Mouse (Mus musculus) liver, embryonic 11.5 days (tissue): ENCODE data around the gene Amhr2. TPM values are rescaled to one million over a fixed set of nuclear protein-coding genes. Genes with fewer than 3 reads are reported as not detected.
A peak's percentile ranks its signal among the peaks of the same experiment; 100 is the strongest.

ENCODE experiments used
- ATAC-seq: fragments of 200-750 bp; cut with Nextera tagmentation; replicated peaks from 2 replicates; pipeline ENCODE4 v1.8.0; 2017; ENCODE audit warnings: moderate number of reproducible peaks, mild to moderate bottlenecking, moderate TSS enrichment, moderate library complexity; ENCODE audit not compliant: low FRiP score
- DNase-seq: peaks from one replicate; pipeline ENCODE4 v3.0.0-alpha.2; 2017; ENCODE audit warnings: low spot score
- H3K27ac ChIP-seq: fragments of 300-500 bp; sonication (generic); 2 replicates; pipeline ENCODE4 v1.5.1; 2014; ENCODE audit warnings: mild to moderate bottlenecking, low read depth, low read length, control low read depth
- H3K27me3 ChIP-seq: fragments of 300-500 bp; sonication (generic); replicated peaks from 2 replicates; pipeline ENCODE4 v1.6.1; 2014; ENCODE audit warnings: low read length, mixed read lengths; ENCODE audit not compliant: control insufficient read depth, insufficient read depth
- H3K36me3 ChIP-seq: fragments of 300-500 bp; sonication (generic); 2 replicates; pipeline ENCODE4 v1.6.1; 2014; ENCODE audit warnings: mild to moderate bottlenecking, low read length, moderate library complexity, mixed read lengths; ENCODE audit not compliant: control insufficient read depth, insufficient read depth
- H3K4me1 ChIP-seq: fragments of 300-500 bp; sonication (generic); replicated peaks from 2 replicates; pipeline ENCODE4 v1.6.1; 2014; ENCODE audit warnings: low read length, mixed read lengths; ENCODE audit not compliant: control insufficient read depth, insufficient read depth
- H3K4me2 ChIP-seq: fragments of 300-500 bp; sonication (generic); 2 replicates; pipeline ENCODE4 v1.6.1; 2014; ENCODE audit warnings: mild to moderate bottlenecking, control low read depth, moderate library complexity
- H3K4me3 ChIP-seq: fragments of 300-500 bp; sonication (generic); 2 replicates; pipeline ENCODE4 v1.5.1; 2014; ENCODE audit warnings: low read depth, low read length, control low read depth
- H3K9ac ChIP-seq: fragments of 300-500 bp; sonication (generic); 2 replicates; pipeline ENCODE4 v1.6.1; 2014; ENCODE audit warnings: low read depth, low read length, control low read depth
- H3K9me3 ChIP-seq: fragments of 300-500 bp; sonication (generic); 2 replicates; pipeline ENCODE4 v1.6.1; 2016; ENCODE audit warnings: low read length, inconsistent platforms, mixed read lengths; ENCODE audit not compliant: control insufficient read depth
- WGBS: fragments of 180-500 bp; shearing (Covaris S2); extraction: QIAGEN DNeasy Blood & Tissue Kit; methylation state at CpG from one replicate; pipeline ENCODE4 v1.1.7; 2014; 5-methylcytosine and 5-hydroxymethylcytosine counted together
- polyA plus RNA-seq: library from polyadenylated mRNA; unstranded; fragments of >200 nt; fragmentation: Nextera tagmentation; extraction: Ambion mirVana; gene quantifications from 2 replicates; pipeline ENCODE4 v1.2.1, GENCODE M21; 2014

Amhr2 gene
- 1.1 and 1.6 TPM in 2 replicates for polyA plus RNA-seq

GRCm38 (mm10) chr15:102445146-102445545 lies at the start of gene Amhr2:
Amhr2 (plus strand) TSS chr15:102445367.
- no peak within 1 kb of the TSS for H3K4me3 ChIP-seq
- no peak; the same call in 1 of the 2 replicates for ATAC-seq
- H3K4me1 ChIP-seq, result peaks cover 11% of the 10 kb centered on the region
- H3K9me3 ChIP-seq, result no peaks in the 10 kb centered on the region
- no peaks in the 10 kb centered on the region for H3K36me3 ChIP-seq
- no peak within 1 kb of the TSS for H3K4me2 ChIP-seq
- WGBS, result 65% methylated on average over 8 of the region's 8 CpGs
- no peaks in the 10 kb centered on the region for H3K27me3 ChIP-seq
- no peak within 1 kb of the TSS for H3K27ac ChIP-seq
- DNase-seq, result no peak
- H3K9ac ChIP-seq, result no peak within 1 kb of the TSS

- DNase-seq (no peak), ATAC-seq (no peak)
- 36% methylated on average over 5 of the region's 5 CpGs for WGBS
- peak overlapping the region; percentile 61 for H3K4me3 ChIP-seq
- peaks cover 51% of the 10 kb centered on the region for H3K4me1 ChIP-seq
- H3K9ac ChIP-seq, result no peak overlapping the region
- H3K9me3 ChIP-seq, result no peaks in the 10 kb centered on the region
- peak overlapping the region; percentile 84 for H3K4me2 ChIP-seq
- H3K27me3 ChIP-seq, result no peaks in the 10 kb centered on the region
- H3K36me3 ChIP-seq, result no peaks in the 10 kb centered on the region
- 0 out of 2 replicates have a peak overlapping the region, but pooled peaks have one; percentile 42 for H3K27ac ChIP-seq
These were observed 46.5 kb upstream of the Amhr2 start for GRCm38 (mm10) chr15:102398629-102399028.

GRCm38 (mm10) chr15:102399229-102400221 lies 45.6 kb upstream of the Amhr2 start:
- Histone ChIP-seq H3K4me1 (peaks cover 43% of the 10 kb centered on the region), H3K27me3 (no peaks in the 10 kb centered on the region), H3K4me3 (peak overlapping the region; percentile 61), H3K9me3 (no peaks in the 10 kb centered on the region), H3K9ac (peak overlapping the region; percentile 85), H3K36me3 (no peaks in the 10 kb centered on the region), H3K27ac (peak overlapping the region; percentile 87), H3K4me2 (peak overlapping the region; percentile 84)
- WGBS, result 3% methylated on average over 34 of the region's 34 CpGs
- DNase-seq (peak; percentile 83), ATAC-seq (peak; percentile 81)

GRCm38 (mm10) chr15:102400476-102401045 lies 44.6 kb upstream of the Amhr2 start:
- Histone ChIP-seq H3K4me1 (peaks cover 36% of the 10 kb centered on the region), H3K9ac (peak overlapping the region; percentile 85), H3K4me3 (no peak overlapping the region), H3K4me2 (peak overlapping the region; percentile 84), H3K27me3 (no peaks in the 10 kb centered on the region), H3K9me3 (no peaks in the 10 kb centered on the region), H3K36me3 (no peaks in the 10 kb centered on the region), H3K27ac (peak overlapping the region; percentile 87)
- WGBS, result 77% methylated on average over 10 of the region's 10 CpGs
- no peak for ATAC-seq
- DNase-seq, result no peak

- WGBS, result 52% methylated on average over 2 of the region's 2 CpGs
- Histone ChIP-seq H3K4me3 (no peak overlapping the region), H3K27ac (peak overlapping the region; percentile 87; the same call in 1 of the 2 replicates), H3K4me1 (peaks cover 29% of the 10 kb centered on the region), H3K27me3 (no peaks in the 10 kb centered on the region), H3K36me3 (no peaks in the 10 kb centered on the region), H3K4me2 (no peak overlapping the region), H3K9ac (no peak overlapping the region), H3K9me3 (no peaks in the 10 kb centered on the region)
- DNase-seq (no peak), ATAC-seq (no peak)
These were observed 43.9 kb upstream of the Amhr2 start for GRCm38 (mm10) chr15:102401278-102401677.

GRCm38 (mm10) chr15:102402210-102402609 lies 43.0 kb upstream of the Amhr2 start:
- H3K4me1 ChIP-seq, result peaks cover 27% of the 10 kb centered on the region

GRCm38 (mm10) chr15:102404608-102405488 lies 40.3 kb upstream of the Amhr2 start:
- Histone ChIP-seq H3K27me3 (no peaks in the 10 kb centered on the region), H3K27ac (peak overlapping the region; percentile 99), H3K9me3 (no peaks in the 10 kb centered on the region), H3K4me1 (peaks cover 34% of the 10 kb centered on the region), H3K9ac (peak overlapping the region; percentile 85), H3K4me3 (peak overlapping the region; percentile 56), H3K36me3 (peaks cover 21% of the 10 kb centered on the region), H3K4me2 (peak overlapping the region; percentile 67)
- 14% methylated on average over 34 of the region's 34 CpGs for WGBS
- DNase-seq (no peak), ATAC-seq (no peak; the same call in 1 of the 2 replicates)

More at GRCm38 (mm10) chr15:102402210-102402609, 43.0 kb upstream of the Amhr2 start:
- Histone ChIP-seq H3K4me3 (no peak overlapping the region), H3K27ac (no peak overlapping the region), H3K27me3 (no peaks in the 10 kb centered on the region), H3K9me3 (no peaks in the 10 kb centered on the region), H3K9ac (no peak overlapping the region), H3K4me2 (no peak overlapping the region), H3K36me3 (no peaks in the 10 kb centered on the region)
- DNase-seq (no peak), ATAC-seq (no peak)
- WGBS, result 94% methylated on average over 3 of the region's 3 CpGs
